Mouse (Mus musculus): ENCODE data around the gene Pakap. TPM values are rescaled to one million over a fixed set of nuclear protein-coding genes. Genes with fewer than 3 reads are reported as not detected.
A peak's percentile ranks its signal among the peaks of the same experiment; 100 is the strongest.

Gene Pakap
- polyA plus RNA-seq, 1 experiment from 2014 or later = 1.7 TPM

DNA sequence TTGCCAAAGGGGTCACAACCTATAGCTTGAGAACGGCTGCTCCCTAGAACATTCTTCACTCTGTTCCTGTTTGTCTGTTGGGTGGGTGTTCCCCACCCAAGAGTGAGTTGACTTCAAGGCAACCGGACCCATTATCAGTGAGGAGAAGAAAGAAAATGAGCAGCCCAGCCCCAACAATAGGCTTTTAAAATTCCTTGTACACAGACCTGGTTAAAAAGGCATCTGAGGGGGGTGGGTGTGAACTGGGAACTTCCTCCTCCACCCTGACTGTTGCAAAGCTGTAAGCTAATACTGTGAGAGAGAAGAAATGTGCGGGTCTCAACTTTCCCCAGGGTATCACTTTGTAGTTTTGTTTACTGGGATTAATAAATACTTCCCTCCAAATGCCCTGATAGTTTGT, 226.6 kb downstream of the Pakap start:
- no peaks in the 10 kb centered on the region for H3K9me3 ChIP-seq (replicated peaks; ENCODE audit: control insufficient read depth, low read length)
- H3K36me3 ChIP-seq (ENCODE audit: control insufficient read depth, insufficient read depth) = no peaks in the 10 kb centered on the region
- H3K27ac ChIP-seq (ENCODE audit: low read length) = no peak overlapping the region; the same call in 1 of the 2 replicates
- H3K4me1 ChIP-seq (ENCODE audit: control insufficient read depth, low read depth, low read length) = peaks cover 27% of the 10 kb centered on the region
- 19% methylated on average over 3 of the region's 3 CpGs for WGBS (ENCODE audit: insufficient replicate concordance)
- H3K9ac ChIP-seq (ENCODE audit: low read depth, low read length) = no peak overlapping the region
- no peak; the same call in 1 of the 2 replicates for ATAC-seq (ENCODE audit: low read depth)
- H3K27me3 ChIP-seq (ENCODE audit: control insufficient read depth, insufficient read depth, low read depth, low read length) = no peaks in the 10 kb centered on the region
- H3K4me3 ChIP-seq (ENCODE audit: low read depth, low read length) = no peak overlapping the region
- no peak overlapping the region for H3K4me2 ChIP-seq (ENCODE audit: low read depth, low read length)

DNA sequence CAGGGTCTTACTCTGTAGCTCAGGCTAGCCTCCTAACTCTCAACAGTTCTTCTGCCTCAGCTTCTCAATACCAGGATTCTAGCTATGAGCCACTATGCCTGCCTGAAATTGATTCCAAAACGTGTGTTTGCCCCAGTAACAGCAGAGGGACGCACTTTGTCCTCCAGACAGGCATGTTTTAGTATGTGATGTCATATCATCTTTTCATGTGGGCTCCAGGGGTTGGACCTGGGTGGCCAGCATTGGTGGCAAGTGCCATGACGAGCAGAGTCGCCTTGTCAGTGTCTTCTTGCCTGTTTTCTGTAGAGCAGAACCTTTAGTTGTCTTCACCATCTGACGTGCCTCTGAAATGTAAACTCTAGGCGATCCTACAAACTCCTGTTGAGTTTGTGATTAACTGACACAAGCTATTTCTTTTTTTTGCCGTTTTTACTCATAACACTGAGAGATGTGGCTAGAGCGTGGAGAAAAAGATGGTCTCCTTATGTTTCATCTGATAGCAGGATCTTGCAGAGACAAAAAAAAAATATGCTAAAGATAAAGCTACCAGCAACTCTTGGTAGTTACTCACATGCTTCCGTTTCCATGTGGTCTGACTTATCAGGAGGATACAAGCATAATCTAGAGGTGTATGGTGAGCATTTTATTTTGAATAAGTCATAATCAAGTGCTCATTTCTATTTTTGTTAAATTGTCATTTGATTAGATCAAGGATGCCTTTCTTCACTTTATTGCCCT, 229.7 kb downstream of the Pakap start:
- peaks cover 27% of the 10 kb centered on the region for H3K4me1 ChIP-seq (ENCODE audit: control insufficient read depth, low read depth, low read length)
- H3K27me3 ChIP-seq (ENCODE audit: control insufficient read depth, insufficient read depth, low read depth, low read length) = no peaks in the 10 kb centered on the region
- WGBS (ENCODE audit: insufficient replicate concordance) = 22% methylated on average over 9 of the region's 9 CpGs
- no peaks in the 10 kb centered on the region for H3K36me3 ChIP-seq (ENCODE audit: control insufficient read depth, insufficient read depth)
- H3K27ac ChIP-seq (ENCODE audit: low read length) = peak overlapping the region; percentile 53
- no peak overlapping the region; the same call in 1 of the 2 replicates for H3K9ac ChIP-seq (ENCODE audit: low read depth, low read length)
- no peaks in the 10 kb centered on the region for H3K9me3 ChIP-seq (replicated peaks; ENCODE audit: control insufficient read depth, low read length)
- H3K4me2 ChIP-seq (ENCODE audit: low read depth, low read length) = peak overlapping the region; percentile 37; the same call in 1 of the 2 replicates
- no peak overlapping the region for H3K4me3 ChIP-seq (ENCODE audit: low read depth, low read length)
- peak; percentile 22; the same call in 1 of the 2 replicates for ATAC-seq (ENCODE audit: low read depth)

DNA sequence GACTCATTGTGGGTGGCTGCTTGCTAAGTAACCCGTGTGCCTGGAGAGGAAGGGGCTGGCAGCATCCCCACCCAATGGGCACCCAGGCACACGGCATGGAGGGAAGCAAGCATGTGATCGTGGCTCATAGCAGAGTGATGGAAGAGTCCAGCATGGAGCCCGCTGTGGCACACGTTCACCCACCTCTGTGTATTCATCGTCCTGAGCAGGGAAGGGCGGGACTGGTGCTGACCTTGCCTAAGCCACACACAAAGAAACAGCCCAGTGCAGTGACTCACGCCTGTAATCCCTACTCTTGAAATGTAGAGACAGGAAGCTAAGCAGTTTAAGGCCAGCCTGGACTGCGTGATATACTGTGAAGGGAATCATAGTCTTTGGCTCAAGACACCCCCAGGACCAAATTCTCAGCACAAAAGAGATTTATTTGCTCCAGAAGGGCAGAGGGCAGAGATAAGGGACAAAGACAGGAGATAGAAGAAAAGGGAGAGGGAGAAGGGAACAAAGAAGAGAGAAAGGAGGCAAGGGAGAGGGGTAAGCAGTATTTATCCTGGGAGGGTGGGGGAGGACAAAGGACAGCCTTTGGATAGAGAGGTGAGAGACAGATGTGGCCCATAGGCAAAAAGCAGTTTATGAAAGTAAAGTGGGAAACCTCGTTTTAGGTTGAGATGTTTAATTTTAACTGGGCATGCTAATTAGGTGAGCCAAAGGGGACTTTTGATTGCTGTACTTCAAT, 230.5 kb downstream of the Pakap start:
- H3K27me3 ChIP-seq (ENCODE audit: control insufficient read depth, insufficient read depth, low read depth, low read length) = no peaks in the 10 kb centered on the region
- peak; percentile 53 for ATAC-seq (ENCODE audit: low read depth)
- peak overlapping the region; percentile 34 for H3K27ac ChIP-seq (ENCODE audit: low read length)
- H3K36me3 ChIP-seq (ENCODE audit: control insufficient read depth, insufficient read depth) = no peaks in the 10 kb centered on the region
- H3K4me2 ChIP-seq (ENCODE audit: low read depth, low read length) = peak overlapping the region; percentile 37; the same call in 1 of the 2 replicates
- H3K4me3 ChIP-seq (ENCODE audit: low read depth, low read length) = no peak overlapping the region
- no peak overlapping the region for H3K9ac ChIP-seq (ENCODE audit: low read depth, low read length)
- WGBS (ENCODE audit: insufficient replicate concordance) = 14% methylated on average over 10 of the region's 10 CpGs
- H3K9me3 ChIP-seq (replicated peaks; ENCODE audit: control insufficient read depth, low read length) = no peaks in the 10 kb centered on the region
- H3K4me1 ChIP-seq (ENCODE audit: control insufficient read depth, low read depth, low read length) = peaks cover 27% of the 10 kb centered on the region

DNA sequence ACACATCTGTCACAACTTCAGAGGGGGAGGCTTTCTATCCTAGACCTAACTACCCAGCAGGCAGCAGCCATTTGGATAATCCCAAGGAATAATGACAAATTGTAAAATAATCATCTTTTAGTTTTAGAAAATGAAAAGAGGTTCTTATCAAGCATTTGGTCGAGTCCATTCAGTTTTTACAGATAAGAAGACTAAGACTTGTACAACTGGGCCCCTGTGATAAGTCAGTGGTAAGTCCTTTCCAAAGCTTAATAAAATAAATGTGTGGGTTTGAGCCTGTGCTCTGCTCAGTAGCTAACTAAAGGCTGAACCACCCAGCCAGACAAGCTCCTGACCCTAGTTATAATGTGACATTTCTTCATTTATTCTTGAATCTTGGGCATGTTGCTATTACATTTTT, 231.3 kb downstream of the Pakap start:
- WGBS (ENCODE audit: insufficient replicate concordance) = 15% methylated on average over 1 of the region's 1 CpGs
- Histone ChIP-seq H3K9ac (ENCODE audit: low read depth, low read length) (no peak overlapping the region), H3K4me3 (ENCODE audit: low read depth, low read length) (no peak overlapping the region), H3K4me1 (ENCODE audit: control insufficient read depth, low read depth, low read length) (peaks cover 27% of the 10 kb centered on the region), H3K9me3 (replicated peaks; ENCODE audit: control insufficient read depth, low read length) (no peaks in the 10 kb centered on the region), H3K27ac (ENCODE audit: low read length) (peak overlapping the region; percentile 34), H3K27me3 (ENCODE audit: control insufficient read depth, insufficient read depth, low read depth, low read length) (no peaks in the 10 kb centered on the region), H3K36me3 (ENCODE audit: control insufficient read depth, insufficient read depth) (no peaks in the 10 kb centered on the region), H3K4me2 (ENCODE audit: low read depth, low read length) (peak overlapping the region; percentile 37; the same call in 1 of the 2 replicates)
- peak; percentile 64 for ATAC-seq (ENCODE audit: low read depth)

DNA sequence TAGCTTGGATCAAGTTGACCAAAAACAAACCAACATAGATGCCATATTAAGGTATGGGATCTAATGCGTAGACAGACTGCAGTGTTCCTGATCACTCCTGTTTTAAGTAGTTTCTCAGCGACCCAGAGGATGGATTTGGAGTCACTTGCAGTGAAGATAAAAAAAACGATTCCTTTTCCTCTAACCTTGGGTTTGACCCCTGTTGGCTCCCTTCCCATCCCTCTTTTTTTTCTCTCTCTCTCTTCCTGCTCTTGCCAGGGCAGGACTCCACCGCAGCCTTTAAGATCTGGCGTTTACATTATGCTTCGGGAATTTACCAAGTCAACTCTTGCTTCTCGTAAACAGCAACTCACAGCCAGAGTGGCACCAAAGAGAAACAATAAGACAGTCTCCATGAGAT, 233.3 kb downstream of the Pakap start:
- H3K4me3 ChIP-seq (ENCODE audit: low read depth, low read length) = no peak overlapping the region
- ATAC-seq (ENCODE audit: low read depth) = no peak
- H3K27ac ChIP-seq (ENCODE audit: low read length) = no peak overlapping the region
- no peak overlapping the region for H3K9ac ChIP-seq (ENCODE audit: low read depth, low read length)
- no peaks in the 10 kb centered on the region for H3K36me3 ChIP-seq (ENCODE audit: control insufficient read depth, insufficient read depth)
- H3K9me3 ChIP-seq (replicated peaks; ENCODE audit: control insufficient read depth, low read length) = no peaks in the 10 kb centered on the region
- no peaks in the 10 kb centered on the region for H3K27me3 ChIP-seq (ENCODE audit: control insufficient read depth, insufficient read depth, low read depth, low read length)
- 74% methylated on average over 7 of the region's 7 CpGs for WGBS (ENCODE audit: insufficient replicate concordance)
- H3K4me1 ChIP-seq (ENCODE audit: control insufficient read depth, low read depth, low read length) = peaks cover 23% of the 10 kb centered on the region
- H3K4me2 ChIP-seq (ENCODE audit: low read depth, low read length) = no peak overlapping the region

DNA sequence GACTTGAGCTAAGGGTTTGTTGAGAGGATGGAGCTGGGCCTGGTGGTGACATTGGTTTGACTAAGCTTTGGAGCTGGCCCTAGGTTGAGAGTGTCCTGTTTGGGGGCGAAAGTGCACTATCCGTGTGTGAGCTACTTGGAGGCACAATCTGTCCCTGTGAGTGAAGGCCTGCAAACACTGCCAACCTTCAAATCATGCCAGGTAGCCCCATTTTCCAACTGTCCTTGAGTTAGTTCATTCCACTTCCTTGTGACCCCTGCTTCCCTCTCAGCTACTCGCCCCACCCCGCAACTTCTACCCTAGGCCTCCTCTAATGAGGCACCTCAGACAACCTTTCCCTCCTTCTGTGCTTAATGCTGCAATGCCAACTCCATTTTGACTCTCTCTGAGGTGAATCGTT, 234.0 kb downstream of the Pakap start:
- no peak overlapping the region for H3K9ac ChIP-seq (ENCODE audit: low read depth, low read length)
- ATAC-seq (ENCODE audit: low read depth) = no peak
- 82% methylated on average over 5 of the region's 5 CpGs for WGBS (ENCODE audit: insufficient replicate concordance)
- no peak overlapping the region for H3K4me3 ChIP-seq (ENCODE audit: low read depth, low read length)
- no peak overlapping the region for H3K27ac ChIP-seq (ENCODE audit: low read length)
- no peak overlapping the region for H3K4me2 ChIP-seq (ENCODE audit: low read depth, low read length)
- no peaks in the 10 kb centered on the region for H3K27me3 ChIP-seq (ENCODE audit: control insufficient read depth, insufficient read depth, low read depth, low read length)
- H3K36me3 ChIP-seq (ENCODE audit: control insufficient read depth, insufficient read depth) = no peaks in the 10 kb centered on the region
- no peaks in the 10 kb centered on the region for H3K9me3 ChIP-seq (replicated peaks; ENCODE audit: control insufficient read depth, low read length)
- peaks cover 23% of the 10 kb centered on the region for H3K4me1 ChIP-seq (ENCODE audit: control insufficient read depth, low read depth, low read length)

DNA sequence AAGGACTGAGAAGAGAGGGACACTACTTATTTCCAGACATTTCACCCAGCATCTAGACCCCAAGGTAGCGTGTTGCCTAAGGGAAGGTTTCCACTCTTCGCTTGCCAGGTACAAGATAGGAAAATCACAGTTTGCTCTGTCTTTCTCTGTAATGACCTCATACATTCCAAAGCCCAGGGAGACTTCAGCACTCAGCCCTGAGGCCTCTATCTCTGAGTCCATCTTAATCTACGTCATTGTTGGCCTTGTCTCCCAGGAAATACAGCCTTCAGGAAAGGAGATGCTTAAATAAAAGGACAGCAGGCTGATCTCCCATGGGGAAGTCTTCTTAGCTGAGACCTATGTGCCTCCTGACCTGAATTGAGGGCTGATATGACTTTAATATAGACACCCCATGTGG, 234.4 kb downstream of the Pakap start:
- Histone ChIP-seq H3K36me3 (ENCODE audit: control insufficient read depth, insufficient read depth) (no peaks in the 10 kb centered on the region), H3K9me3 (replicated peaks; ENCODE audit: control insufficient read depth, low read length) (no peaks in the 10 kb centered on the region), H3K27me3 (ENCODE audit: control insufficient read depth, insufficient read depth, low read depth, low read length) (no peaks in the 10 kb centered on the region), H3K27ac (ENCODE audit: low read length) (no peak overlapping the region), H3K4me3 (ENCODE audit: low read depth, low read length) (no peak overlapping the region), H3K4me1 (ENCODE audit: control insufficient read depth, low read depth, low read length) (peaks cover 19% of the 10 kb centered on the region), H3K4me2 (ENCODE audit: low read depth, low read length) (no peak overlapping the region), H3K9ac (ENCODE audit: low read depth, low read length) (no peak overlapping the region)
- WGBS (ENCODE audit: insufficient replicate concordance) = 72% methylated on average over 3 of the region's 3 CpGs
- no peak for ATAC-seq (ENCODE audit: low read depth)

DNA sequence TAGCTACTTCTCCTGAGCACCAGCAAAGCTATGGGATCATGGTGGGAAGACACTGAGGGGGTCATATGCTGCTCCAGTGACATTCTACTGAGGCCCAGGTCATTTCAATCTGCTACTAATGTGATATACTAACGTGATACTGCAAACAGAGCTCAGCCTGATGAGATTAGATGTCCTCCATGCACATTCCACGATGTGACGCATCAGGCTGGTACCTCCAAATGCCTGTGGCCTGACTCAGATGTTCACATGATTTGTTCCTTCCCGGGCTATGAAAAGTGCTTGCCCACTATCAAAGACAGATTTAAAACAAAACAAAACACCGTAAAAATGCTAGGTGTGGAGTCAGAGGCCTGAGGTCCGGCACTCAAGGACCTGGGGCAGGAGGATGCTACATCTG, 236.9 kb downstream of the Pakap start:
- Histone ChIP-seq H3K4me2 (ENCODE audit: low read depth, low read length) (no peak overlapping the region), H3K27ac (ENCODE audit: low read length) (no peak overlapping the region), H3K4me3 (ENCODE audit: low read depth, low read length) (no peak overlapping the region), H3K4me1 (ENCODE audit: control insufficient read depth, low read depth, low read length) (no peaks in the 10 kb centered on the region), H3K36me3 (ENCODE audit: control insufficient read depth, insufficient read depth) (no peaks in the 10 kb centered on the region), H3K9ac (ENCODE audit: low read depth, low read length) (no peak overlapping the region), H3K9me3 (replicated peaks; ENCODE audit: control insufficient read depth, low read length) (no peaks in the 10 kb centered on the region), H3K27me3 (ENCODE audit: control insufficient read depth, insufficient read depth, low read depth, low read length) (no peaks in the 10 kb centered on the region)
- ATAC-seq (ENCODE audit: low read depth) = no peak
- WGBS (ENCODE audit: insufficient replicate concordance) = 75% methylated on average over 6 of the region's 6 CpGs

DNA sequence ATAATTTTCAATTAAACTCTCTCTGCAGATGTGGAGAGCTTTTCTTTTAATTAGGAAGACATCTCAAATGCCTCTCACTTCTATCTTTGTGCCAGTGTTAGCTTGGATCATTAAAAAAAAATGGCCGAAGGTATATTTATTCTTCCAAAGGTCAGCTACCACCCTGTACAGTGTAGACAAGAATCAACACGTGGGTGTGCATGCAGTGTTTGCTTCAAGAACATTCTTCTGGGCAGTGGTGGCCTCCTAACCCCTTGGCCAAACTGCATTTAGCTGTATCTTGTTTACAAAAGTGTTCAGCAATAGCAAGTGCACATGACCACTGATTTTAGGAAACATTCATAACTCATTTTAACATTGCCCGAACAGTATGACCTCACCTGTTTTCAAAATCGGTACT, 241.5 kb downstream of the Pakap start:
- Histone ChIP-seq H3K4me2 (ENCODE audit: low read depth, low read length) (no peak overlapping the region), H3K36me3 (ENCODE audit: control insufficient read depth, insufficient read depth) (no peaks in the 10 kb centered on the region), H3K4me3 (ENCODE audit: low read depth, low read length) (no peak overlapping the region), H3K4me1 (ENCODE audit: control insufficient read depth, low read depth, low read length) (peaks cover 7% of the 10 kb centered on the region), H3K27ac (ENCODE audit: low read length) (peak overlapping the region; percentile 74), H3K27me3 (ENCODE audit: control insufficient read depth, insufficient read depth, low read depth, low read length) (no peaks in the 10 kb centered on the region), H3K9ac (ENCODE audit: low read depth, low read length) (no peak overlapping the region), H3K9me3 (replicated peaks; ENCODE audit: control insufficient read depth, low read length) (no peaks in the 10 kb centered on the region)
- peak; percentile 84 for ATAC-seq (ENCODE audit: low read depth)
- 58% methylated on average over 4 of the region's 4 CpGs for WGBS (ENCODE audit: insufficient replicate concordance)

Measured in liver, embryonic 16.5 days (tissue).